Mouse (Mus musculus): ENCODE results near the gene Igsf21. TPM values are rescaled to one million over a fixed set of nuclear protein-coding genes. Genes with fewer than 3 reads are reported as not detected.

Gene Igsf21
- polyA plus RNA-seq, 1 experiment from 2014 or later: 0.18 TPM

GRCm38 (mm10) chr4:140131201-140131600 lies 115.4 kb downstream of the Igsf21 start:
- no peak overlapping the region for H3K9ac ChIP-seq
- 5% methylated on average over 5 of the region's 5 CpGs for WGBS (ENCODE audit: insufficient replicate concordance)
- ATAC-seq (ENCODE audit: low read depth) (no peak), DNase-seq (no peak)
- H3K9me3 ChIP-seq (replicated peaks): no peaks in the 10 kb centered on the region
- 0 out of 2 replicates have a peak, but pooled peaks cover 5% of the 10 kb centered on the region for H3K27me3 ChIP-seq
- no peaks in the 10 kb centered on the region for H3K4me1 ChIP-seq (replicated peaks)
- no peak overlapping the region for H3K4me3 ChIP-seq (replicated peaks)
- no peak overlapping the region for H3K4me2 ChIP-seq
- H3K36me3 ChIP-seq: no peaks in the 10 kb centered on the region
- no peak overlapping the region for H3K27ac ChIP-seq

- no peak overlapping the region for H3K9ac ChIP-seq
- DNase-seq (no peak), ATAC-seq (ENCODE audit: low read depth) (no peak)
- 0 out of 2 replicates have a peak, but pooled peaks cover 5% of the 10 kb centered on the region for H3K27me3 ChIP-seq
- H3K36me3 ChIP-seq: no peaks in the 10 kb centered on the region
- H3K4me3 ChIP-seq (replicated peaks): no peak overlapping the region
- no peaks in the 10 kb centered on the region for H3K9me3 ChIP-seq (replicated peaks)
- no peaks in the 10 kb centered on the region for H3K4me1 ChIP-seq (replicated peaks)
- WGBS (ENCODE audit: insufficient replicate concordance): 52% methylated on average over 12 of the region's 12 CpGs
- no peak overlapping the region for H3K27ac ChIP-seq
- no peak overlapping the region for H3K4me2 ChIP-seq
These were observed 116.9 kb downstream of the Igsf21 start for GRCm38 (mm10) chr4:140129553-140130275.

DNA sequence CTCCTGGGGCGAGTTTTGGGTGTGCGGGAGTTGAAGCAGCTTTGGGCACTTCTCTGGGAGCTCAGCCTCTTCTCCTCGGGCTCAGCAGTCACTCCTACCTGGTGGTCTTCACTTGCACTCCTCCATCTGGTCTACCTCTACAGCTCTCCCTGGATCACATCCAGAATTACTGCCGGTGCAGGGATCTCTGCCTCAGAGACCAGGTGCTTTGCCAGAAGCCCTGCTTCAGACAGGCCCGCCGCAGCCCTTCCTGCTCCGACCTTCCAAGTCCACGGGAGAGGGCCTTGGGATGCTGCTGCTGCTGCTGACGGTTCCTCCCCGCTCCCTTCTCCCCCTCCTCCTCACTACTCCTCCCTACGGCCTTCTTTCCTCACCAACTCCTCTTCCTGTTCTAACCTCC lies 118.5 kb downstream of the Igsf21 start:
- Histone ChIP-seq H3K27ac (no peak overlapping the region), H3K27me3 (0 out of 2 replicates have a peak, but pooled peaks cover 5% of the 10 kb centered on the region), H3K4me1 (replicated peaks) (no peaks in the 10 kb centered on the region), H3K4me2 (no peak overlapping the region), H3K9ac (no peak overlapping the region), H3K9me3 (replicated peaks) (no peaks in the 10 kb centered on the region), H3K4me3 (replicated peaks) (no peak overlapping the region), H3K36me3 (no peaks in the 10 kb centered on the region)
- 69% methylated on average over 11 of the region's 11 CpGs for WGBS (ENCODE audit: insufficient replicate concordance)
- DNase-seq: no peak
- no peak for ATAC-seq (ENCODE audit: low read depth)

- no peaks in the 10 kb centered on the region for H3K9me3 ChIP-seq (replicated peaks)
- H3K4me3 ChIP-seq (replicated peaks): no peak overlapping the region
- H3K27ac ChIP-seq: no peak overlapping the region
- DNase-seq: no peak
- no peak overlapping the region for H3K9ac ChIP-seq
- no peak for ATAC-seq (ENCODE audit: low read depth)
- no peaks in the 10 kb centered on the region for H3K4me1 ChIP-seq (replicated peaks)
- H3K36me3 ChIP-seq: no peaks in the 10 kb centered on the region
- H3K4me2 ChIP-seq: no peak overlapping the region
- 68% methylated on average over 7 of the region's 7 CpGs for WGBS (ENCODE audit: insufficient replicate concordance)
- H3K27me3 ChIP-seq: no peaks in the 10 kb centered on the region
These were observed 120.8 kb downstream of the Igsf21 start for GRCm38 (mm10) chr4:140125806-140126205.

GRCm38 (mm10) chr4:140122534-140122933 lies 124.0 kb downstream of the Igsf21 start:
- no peak overlapping the region for H3K9ac ChIP-seq
- ATAC-seq (ENCODE audit: low read depth): no peak
- no peaks in the 10 kb centered on the region for H3K4me1 ChIP-seq (replicated peaks)
- 46% methylated on average over 5 of the region's 5 CpGs for WGBS (ENCODE audit: insufficient replicate concordance)
- no peaks in the 10 kb centered on the region for H3K27me3 ChIP-seq
- no peak overlapping the region for H3K27ac ChIP-seq
- no peaks in the 10 kb centered on the region for H3K9me3 ChIP-seq (replicated peaks)
- no peaks in the 10 kb centered on the region for H3K36me3 ChIP-seq
- DNase-seq: no peak
- no peak overlapping the region for H3K4me2 ChIP-seq
- no peak overlapping the region for H3K4me3 ChIP-seq (replicated peaks)

- Histone ChIP-seq H3K9ac (no peak overlapping the region), H3K4me2 (no peak overlapping the region), H3K27ac (no peak overlapping the region), H3K36me3 (no peaks in the 10 kb centered on the region), H3K4me3 (replicated peaks) (no peak overlapping the region), H3K4me1 (replicated peaks) (no peaks in the 10 kb centered on the region), H3K9me3 (replicated peaks) (no peaks in the 10 kb centered on the region; the same call in 1 of the 2 replicates), H3K27me3 (no peaks in the 10 kb centered on the region)
- DNase-seq (no peak), ATAC-seq (ENCODE audit: low read depth) (no peak)
- WGBS (ENCODE audit: insufficient replicate concordance): 68% methylated on average over 7 of the region's 7 CpGs
These were observed 129.3 kb downstream of the Igsf21 start for GRCm38 (mm10) chr4:140117275-140117691.

DNA sequence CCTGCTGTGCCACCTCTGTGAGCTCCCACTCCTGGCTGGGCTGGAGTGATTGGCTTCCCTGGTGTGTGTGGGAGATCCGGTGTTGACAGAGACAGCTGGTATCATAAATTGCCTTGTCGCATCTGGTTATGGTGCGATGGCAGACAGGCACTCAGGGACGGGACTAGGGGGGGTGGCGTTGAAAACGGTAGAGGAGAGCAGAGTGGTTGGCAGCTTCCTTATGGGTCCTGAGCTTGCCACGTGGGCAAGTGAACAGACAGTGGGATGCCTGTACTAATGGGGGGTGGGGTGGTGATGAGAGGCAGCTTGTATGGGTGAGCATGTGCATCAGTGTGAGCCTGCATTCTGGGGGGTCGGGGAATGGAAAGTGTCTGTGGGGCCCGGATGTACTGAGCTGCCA lies 130.8 kb downstream of the Igsf21 start:
- 76% methylated on average over 9 of the region's 9 CpGs for WGBS (ENCODE audit: insufficient replicate concordance)
- Histone ChIP-seq H3K27ac (no peak overlapping the region), H3K9me3 (replicated peaks) (no peaks in the 10 kb centered on the region; the same call in 1 of the 2 replicates), H3K4me1 (replicated peaks) (no peaks in the 10 kb centered on the region), H3K4me2 (no peak overlapping the region), H3K4me3 (replicated peaks) (no peak overlapping the region), H3K27me3 (no peaks in the 10 kb centered on the region), H3K36me3 (no peaks in the 10 kb centered on the region), H3K9ac (no peak overlapping the region)
- DNase-seq (no peak), ATAC-seq (ENCODE audit: low read depth) (no peak)

DNA sequence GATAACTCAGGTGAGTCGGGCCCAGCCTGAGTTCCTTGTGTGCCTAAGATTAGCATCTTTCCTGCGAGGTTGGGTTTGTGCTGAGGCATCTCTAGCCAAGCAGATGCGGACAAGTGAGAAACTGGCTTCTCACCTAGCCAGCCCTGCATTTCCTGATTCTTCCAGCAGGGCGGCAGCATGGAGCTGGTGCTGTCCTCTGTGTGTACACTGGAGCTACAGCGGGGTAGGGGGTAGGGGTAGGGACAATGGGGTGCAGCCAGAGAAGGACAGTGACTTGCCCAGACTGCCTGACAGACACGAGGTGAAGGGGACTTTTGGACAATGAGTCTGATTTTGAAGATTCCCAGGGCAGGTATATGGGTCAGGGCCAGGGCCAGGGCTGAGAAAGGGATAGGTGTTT lies 131.5 kb downstream of the Igsf21 start:
- ATAC-seq (ENCODE audit: low read depth) (no peak), DNase-seq (no peak)
- peaks cover 4% of the 10 kb centered on the region for H3K27me3 ChIP-seq
- H3K27ac ChIP-seq: no peak overlapping the region
- H3K4me1 ChIP-seq (replicated peaks): no peaks in the 10 kb centered on the region
- H3K4me3 ChIP-seq (replicated peaks): no peak overlapping the region
- H3K4me2 ChIP-seq: no peak overlapping the region
- H3K9me3 ChIP-seq (replicated peaks): no peaks in the 10 kb centered on the region; the same call in 1 of the 2 replicates
- no peak overlapping the region for H3K9ac ChIP-seq
- 72% methylated on average over 6 of the region's 6 CpGs for WGBS (ENCODE audit: insufficient replicate concordance)
- no peaks in the 10 kb centered on the region for H3K36me3 ChIP-seq

- Histone ChIP-seq H3K4me2 (no peak overlapping the region), H3K9me3 (replicated peaks) (no peaks in the 10 kb centered on the region; the same call in 1 of the 2 replicates), H3K36me3 (no peaks in the 10 kb centered on the region), H3K9ac (no peak overlapping the region), H3K27me3 (peaks cover 16% of the 10 kb centered on the region), H3K4me1 (replicated peaks) (no peaks in the 10 kb centered on the region), H3K4me3 (replicated peaks) (no peak overlapping the region), H3K27ac (no peak overlapping the region)
- 69% methylated on average over 18 of the region's 18 CpGs for WGBS (ENCODE audit: insufficient replicate concordance)
- no peak for DNase-seq
- ATAC-seq (ENCODE audit: low read depth): no peak
These were observed 132.7 kb downstream of the Igsf21 start for GRCm38 (mm10) chr4:140113690-140114475.

GRCm38 (mm10) chr4:140109626-140109948 lies 137.0 kb downstream of the Igsf21 start:
- H3K27ac ChIP-seq: no peak overlapping the region
- no peak overlapping the region for H3K9ac ChIP-seq
- WGBS (ENCODE audit: insufficient replicate concordance): 35% methylated on average over 6 of the region's 6 CpGs
- DNase-seq (no peak), ATAC-seq (ENCODE audit: low read depth) (no peak)
- H3K9me3 ChIP-seq (replicated peaks): no peaks in the 10 kb centered on the region; the same call in 1 of the 2 replicates
- H3K27me3 ChIP-seq: peaks cover 34% of the 10 kb centered on the region
- H3K4me3 ChIP-seq (replicated peaks): no peak overlapping the region
- no peaks in the 10 kb centered on the region for H3K4me1 ChIP-seq (replicated peaks)
- no peaks in the 10 kb centered on the region for H3K36me3 ChIP-seq
- H3K4me2 ChIP-seq: no peak overlapping the region

GRCm38 (mm10) chr4:140108871-140109625 lies 137.5 kb downstream of the Igsf21 start:
- ATAC-seq (ENCODE audit: low read depth) (no peak), DNase-seq (no peak)
- Histone ChIP-seq H3K27ac (no peak overlapping the region), H3K9me3 (replicated peaks) (no peaks in the 10 kb centered on the region; the same call in 1 of the 2 replicates), H3K4me1 (replicated peaks) (no peaks in the 10 kb centered on the region), H3K27me3 (peaks cover 40% of the 10 kb centered on the region), H3K9ac (no peak overlapping the region), H3K4me3 (replicated peaks) (no peak overlapping the region), H3K36me3 (no peaks in the 10 kb centered on the region), H3K4me2 (no peak overlapping the region)
- WGBS (ENCODE audit: insufficient replicate concordance): 6% methylated on average over 32 of the region's 32 CpGs

All from liver, embryonic 13.5 days (tissue).